Mouse (Mus musculus) lung, postnatal 10 days (tissue): ENCODE data around the gene Myom1.
A peak's percentile ranks its signal among the peaks of the same experiment; 100 is the strongest.
"Not testable (repeated sequence)": the region's sequence is repeated elsewhere in the genome, so short reads cannot be mapped to it uniquely, and the experiment has no call there.

Source experiments
- DNase-seq: peaks from one replicate; pipeline ENCODE4 v3.0.0; 2021

The Myom1 gene

GRCm38 (mm10) chr17:71002081-71002743 lies at the start of gene Myom1:
TSS of gene Myom1 (plus strand) at chr17:71002633.
- DNase-seq: peak; percentile 99

GRCm38 (mm10) chr17:70963546-70963945 lies 38.9 kb upstream of the Myom1 start:
- peak; percentile 92 for DNase-seq

- DNase-seq: no peak
These were observed 37.2 kb upstream of the Myom1 start for GRCm38 (mm10) chr17:70965281-70965680.

- DNase-seq: no peak
These were observed 36.3 kb upstream of the Myom1 start for GRCm38 (mm10) chr17:70966126-70966525.

- no peak for DNase-seq
These were observed 35.2 kb upstream of the Myom1 start for GRCm38 (mm10) chr17:70967191-70967590.

- DNase-seq: no peak
These were observed 34.8 kb upstream of the Myom1 start for GRCm38 (mm10) chr17:70967646-70968045.

GRCm38 (mm10) chr17:70968606-70969191 lies 33.7 kb upstream of the Myom1 start:
- no peak for DNase-seq

GRCm38 (mm10) chr17:70971206-70971605 lies 31.2 kb upstream of the Myom1 start:
- DNase-seq: no peak

GRCm38 (mm10) chr17:70973398-70973797 lies 29.0 kb upstream of the Myom1 start:
- DNase-seq: no peak

GRCm38 (mm10) chr17:70974065-70974464 lies 28.4 kb upstream of the Myom1 start:
- not testable (repeated sequence) for DNase-seq

- no peak for DNase-seq
These were observed 24.6 kb upstream of the Myom1 start for GRCm38 (mm10) chr17:70977799-70978198.

- DNase-seq: peak; percentile 62
These were observed 22.8 kb upstream of the Myom1 start for GRCm38 (mm10) chr17:70979345-70980223.

- DNase-seq: no peak
These were observed 16.7 kb upstream of the Myom1 start for GRCm38 (mm10) chr17:70985501-70986354.

- no peak for DNase-seq
These were observed 16.1 kb upstream of the Myom1 start for GRCm38 (mm10) chr17:70986355-70986740.

GRCm38 (mm10) chr17:70986831-70987660 lies 15.4 kb upstream of the Myom1 start:
- no peak for DNase-seq

GRCm38 (mm10) chr17:70988337-70988767 lies 14.1 kb upstream of the Myom1 start:
- no peak for DNase-seq

- DNase-seq: no peak
These were observed 13.0 kb upstream of the Myom1 start for GRCm38 (mm10) chr17:70989430-70989829.

GRCm38 (mm10) chr17:70989991-70990390 lies 12.4 kb upstream of the Myom1 start:
- DNase-seq: peak; percentile 52

GRCm38 (mm10) chr17:70990403-70991303 lies 11.8 kb upstream of the Myom1 start:
- peak; percentile 94 for DNase-seq
